Mouse (Mus musculus): ENCODE measurements around the gene Gpr39.

Gpr39 gene

GRCm38 (mm10) chr1:125701101-125701590 lies 24.4 kb downstream of the Gpr39 start:
- no peak for DNase-seq

GRCm38 (mm10) chr1:125701773-125702172 lies 25.0 kb downstream of the Gpr39 start:
- DNase-seq = peak in 1 of 2 experiments; percentile 12

GRCm38 (mm10) chr1:125702326-125702725 lies 25.5 kb downstream of the Gpr39 start:
- DNase-seq = peak in 1 of 2 experiments; percentile 15

GRCm38 (mm10) chr1:125705412-125705811 lies 28.6 kb downstream of the Gpr39 start:
- no peak for DNase-seq

GRCm38 (mm10) chr1:125715286-125715685 lies 38.5 kb downstream of the Gpr39 start:
- no peak for DNase-seq

- DNase-seq = no peak
Observed at GRCm38 (mm10) chr1:125716241-125716640, 39.4 kb downstream of the Gpr39 start.

GRCm38 (mm10) chr1:125717906-125718305 lies 41.1 kb downstream of the Gpr39 start:
- DNase-seq = no peak

- no peak for DNase-seq
Observed at GRCm38 (mm10) chr1:125719127-125719526, 42.3 kb downstream of the Gpr39 start.

GRCm38 (mm10) chr1:125721104-125721758 lies 44.4 kb downstream of the Gpr39 start:
- DNase-seq = no peak

GRCm38 (mm10) chr1:125724304-125724703 lies 47.5 kb downstream of the Gpr39 start:
- peak; percentile 89 to 90 for DNase-seq

GRCm38 (mm10) chr1:125729025-125729565 lies 52.3 kb downstream of the Gpr39 start:
- DNase-seq = no peak

GRCm38 (mm10) chr1:125729731-125730536 lies 53.1 kb downstream of the Gpr39 start:
- peak; percentile 28 to 29 for DNase-seq

- no peak for DNase-seq
Observed at GRCm38 (mm10) chr1:125730537-125730880, 53.7 kb downstream of the Gpr39 start.

GRCm38 (mm10) chr1:125731854-125732253 lies 55.1 kb downstream of the Gpr39 start:
- DNase-seq = no peak

GRCm38 (mm10) chr1:125744766-125745165 lies 68.0 kb downstream of the Gpr39 start:
- no peak for DNase-seq

GRCm38 (mm10) chr1:125755335-125755996 lies 78.7 kb downstream of the Gpr39 start:
- DNase-seq = no peak

GRCm38 (mm10) chr1:125759972-125760695 lies 83.3 kb downstream of the Gpr39 start:
- DNase-seq = peak; percentile 89 to 91

GRCm38 (mm10) chr1:125760696-125761025 lies 83.9 kb downstream of the Gpr39 start:
- DNase-seq = peak; percentile 74 to 82

- peak; percentile 52 to 74 for DNase-seq
Observed at GRCm38 (mm10) chr1:125762076-125762475, 85.3 kb downstream of the Gpr39 start.

GRCm38 (mm10) chr1:125789804-125790203 lies 113.0 kb downstream of the Gpr39 start:
- DNase-seq = peak; percentile 87 to 89

GRCm38 (mm10) chr1:125800506-125800905 lies 123.7 kb downstream of the Gpr39 start:
- peak in 1 of 2 experiments; percentile 13 for DNase-seq

- DNase-seq = peak; percentile 49 to 64
Observed at GRCm38 (mm10) chr1:125808426-125808825, 131.6 kb downstream of the Gpr39 start.

Data from cerebellum, postnatal 10 days (tissue).